Mouse (Mus musculus): Measurements from ENCODE around the gene Spocd1.

Gene Spocd1

DNA sequence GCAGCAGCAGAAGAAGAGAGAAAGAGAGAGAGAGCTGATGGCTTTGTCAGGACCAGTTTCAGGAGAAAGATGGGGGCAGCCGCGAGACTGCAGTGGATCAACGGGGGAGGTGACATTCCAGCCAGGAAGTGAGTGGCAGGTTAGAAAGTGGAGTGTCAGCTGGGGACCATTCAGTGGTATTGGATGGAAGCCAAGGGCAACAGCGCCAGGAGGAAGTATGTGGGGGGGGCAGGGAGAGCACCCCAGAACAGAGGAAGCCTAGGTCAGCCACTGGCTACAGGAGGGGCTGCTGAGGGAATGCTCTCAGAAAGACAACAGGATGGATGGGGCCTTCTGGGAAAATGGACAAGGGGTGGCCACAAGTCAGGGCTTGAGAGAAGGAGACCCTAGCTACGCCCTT lies 72.7 kb downstream of the Spocd1 start:
- DNase-seq (ENCODE audit: low read depth in 2 of 2, low spot score in 2 of 2), result no peak

DNA sequence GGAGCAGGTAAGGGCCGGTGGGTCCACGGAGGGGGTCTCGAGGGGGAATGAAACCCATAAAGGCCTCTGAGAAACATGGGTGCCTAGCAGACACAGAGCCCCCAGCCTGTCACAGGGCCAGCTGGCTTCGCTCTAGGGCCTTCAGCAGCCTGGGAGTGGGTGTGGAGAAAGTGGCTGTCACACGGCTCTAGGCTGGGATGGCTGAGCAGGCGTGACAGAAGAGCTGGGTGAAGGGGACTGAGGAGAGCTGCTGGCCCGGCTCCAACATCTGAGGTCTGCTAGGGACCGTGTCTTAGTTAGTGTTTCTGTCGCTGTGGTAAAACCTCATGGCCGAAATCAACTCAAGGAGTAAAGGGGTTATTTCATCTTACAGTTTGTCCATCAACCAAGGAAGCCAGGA lies 73.1 kb downstream of the Spocd1 start:
- DNase-seq (ENCODE audit: low read depth in 2 of 2, low spot score in 2 of 2), result no peak

GRCm38 (mm10) chr4:130005593-130005992 lies 76.5 kb downstream of the Spocd1 start:
- no peak for DNase-seq (ENCODE audit: low read depth in 2 of 2, low spot score in 2 of 2)

DNA sequence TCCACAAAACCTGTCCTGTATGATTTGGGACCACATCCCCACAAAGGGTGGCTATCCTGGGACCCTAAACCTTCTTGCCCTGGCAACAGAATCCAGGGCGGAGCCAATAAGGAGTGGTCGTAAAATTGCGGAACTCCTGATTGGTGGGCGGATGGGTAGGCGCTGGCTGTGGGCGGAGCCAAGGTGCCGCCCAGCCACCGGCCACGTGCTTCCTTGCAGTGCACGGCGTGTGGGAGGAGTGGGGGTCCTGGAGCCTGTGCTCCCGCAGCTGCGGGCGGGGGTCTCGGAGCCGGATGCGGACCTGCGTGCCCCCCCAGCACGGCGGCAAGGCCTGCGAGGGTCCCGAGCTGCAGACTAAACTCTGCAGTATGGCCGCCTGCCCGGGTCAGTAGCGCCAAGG lies 77.5 kb downstream of the Spocd1 start:
- no peak for DNase-seq (ENCODE audit: low read depth in 2 of 2, low spot score in 2 of 2)

All from CD8-positive naive resting alpha-beta T cell, adult 2 months (primary cell).